Mouse (Mus musculus): ENCODE measurements at regions not wholly inside any gene's neighbourhood (a gene's known extent, or its start where the extent isn't known, plus 50 kb on each side); places are given as distances from the start of the nearest gene placed in this dataset.

DNA sequence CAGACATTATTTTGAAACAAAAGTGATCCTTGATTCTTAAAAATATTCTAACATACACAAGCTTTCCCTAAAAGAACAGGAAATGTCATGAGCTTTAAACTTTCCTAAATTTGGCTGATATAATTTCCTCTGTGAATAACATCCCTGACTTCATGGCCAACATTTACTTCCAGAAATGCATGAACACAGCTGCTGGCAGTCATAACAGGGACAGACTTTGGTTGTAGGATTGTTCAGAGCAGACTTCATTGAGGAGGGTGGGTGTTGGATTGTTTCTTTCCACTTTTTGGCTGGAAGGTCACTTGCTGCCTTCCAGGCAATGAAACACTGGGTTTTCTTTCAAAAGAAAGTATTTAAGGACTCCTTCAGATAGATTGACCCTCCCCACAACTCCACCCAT lies 983.6 kb downstream of the Gsdmc2 start:
- Histone ChIP-seq H3K4me2 (ENCODE audit: low read depth) (no peak overlapping the region), H3K36me3 (ENCODE audit: control insufficient read depth, insufficient read depth) (no peaks in the 10 kb centered on the region), H3K79me2 (ENCODE audit: control insufficient read depth, insufficient read depth) (no peaks in the 10 kb centered on the region), H3K4me3 (no peak overlapping the region), H3ac (ENCODE audit: control insufficient read depth, insufficient read length) (no peak overlapping the region), H3K27me3 (ENCODE audit: control insufficient read depth, insufficient read depth, insufficient read length) (no peaks in the 10 kb centered on the region)
- TF ChIP-seq TCF3 (IDR thresholded peaks at IDR 0.05; ENCODE audit: insufficient read length, low read depth) = no peak
- TF ChIP-seq CEBPB (IDR thresholded peaks at IDR 0.05; ENCODE audit: insufficient read depth, poor library complexity, severe bottlenecking) = no peak
- TF ChIP-seq MAX (IDR thresholded peaks at IDR 0.05; ENCODE audit: low read depth) = no peak
- no peak for TF ChIP-seq MYOG (IDR thresholded peaks at IDR 0.05; ENCODE audit: control insufficient read depth in 1 of 3, insufficient read depth in 1 of 3, insufficient read length in 2 of 3, low read depth in 2 of 3)
- TF ChIP-seq USF1 (IDR thresholded peaks at IDR 0.05; ENCODE audit: low read depth) = no peak
- no peak for TF ChIP-seq TCF12 (IDR thresholded peaks at IDR 0.05; ENCODE audit: insufficient read depth, poor library complexity, severe bottlenecking)
- no peak for TF ChIP-seq SRF (IDR thresholded peaks at IDR 0.05; ENCODE audit: control insufficient read depth, insufficient read length, low read depth)
- no peak for TF ChIP-seq REST (IDR thresholded peaks at IDR 0.05; ENCODE audit: insufficient read depth, insufficient read length)
- TF ChIP-seq POLR2AphosphoS2 (IDR thresholded peaks at IDR 0.05; ENCODE audit: insufficient read length, low read depth) = no peak
- TF ChIP-seq MYOD1 (IDR thresholded peaks at IDR 0.05; ENCODE audit: control insufficient read depth in 1 of 3, insufficient read length in 2 of 3, low read depth in 2 of 3) = no peak
- TF ChIP-seq POLR2A (IDR thresholded peaks at IDR 0.05; ENCODE audit: insufficient read length, low read depth) = no peak
- no peak for TF ChIP-seq E2F4 (IDR thresholded peaks at IDR 0.05; ENCODE audit: insufficient read depth)

DNA sequence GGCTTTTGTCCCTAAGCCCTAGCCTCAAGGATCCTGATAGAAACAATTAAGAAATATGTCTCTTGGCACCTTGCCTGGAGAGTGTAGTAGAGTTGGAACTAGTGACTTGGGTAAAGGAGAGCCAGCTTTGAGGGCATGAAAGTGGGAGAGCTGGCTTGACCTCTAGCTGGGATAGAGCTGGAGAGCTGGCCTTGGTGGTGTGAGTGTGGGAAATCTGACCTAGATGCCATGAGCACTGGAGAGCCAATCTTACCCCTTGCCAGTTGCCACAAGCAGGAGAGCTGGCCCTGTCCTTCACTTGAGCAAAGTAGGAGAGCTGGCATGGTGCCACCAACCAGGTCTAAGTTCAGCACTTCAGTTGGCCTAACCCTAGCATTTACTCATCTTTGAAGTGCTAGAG lies 995.7 kb downstream of the Gsdmc2 start:
- no peaks in the 10 kb centered on the region for H3K27me3 ChIP-seq (ENCODE audit: control insufficient read depth, insufficient read depth, insufficient read length)
- H3ac ChIP-seq (ENCODE audit: control insufficient read depth, insufficient read length) = no peak overlapping the region
- no peaks in the 10 kb centered on the region for H3K79me2 ChIP-seq (ENCODE audit: control insufficient read depth, insufficient read depth)
- H3K4me2 ChIP-seq (ENCODE audit: low read depth) = no peak overlapping the region
- TF ChIP-seq POLR2A (IDR thresholded peaks at IDR 0.05; ENCODE audit: insufficient read length, low read depth) = no peak
- TF ChIP-seq SRF (IDR thresholded peaks at IDR 0.05; ENCODE audit: control insufficient read depth, insufficient read length, low read depth) = no peak
- TF ChIP-seq MAX (IDR thresholded peaks at IDR 0.05; ENCODE audit: low read depth) = no peak
- TF ChIP-seq REST (IDR thresholded peaks at IDR 0.05; ENCODE audit: insufficient read depth, insufficient read length) = no peak
- no peak for TF ChIP-seq TCF12 (IDR thresholded peaks at IDR 0.05; ENCODE audit: insufficient read depth, poor library complexity, severe bottlenecking)
- no peaks in the 10 kb centered on the region for H3K36me3 ChIP-seq (ENCODE audit: control insufficient read depth, insufficient read depth)
- H3K4me3 ChIP-seq = no peak overlapping the region

GRCm38 (mm10) chr15:62845884-62846283 lies 999.1 kb downstream of the Gsdmc2 start:
- H3K79me2 ChIP-seq (ENCODE audit: control insufficient read depth, insufficient read depth) = no peaks in the 10 kb centered on the region
- no peak for TF ChIP-seq E2F4 (IDR thresholded peaks at IDR 0.05; ENCODE audit: insufficient read depth)
- TF ChIP-seq SRF (IDR thresholded peaks at IDR 0.05; ENCODE audit: control insufficient read depth, insufficient read length, low read depth) = no peak
- TF ChIP-seq MYOD1 (IDR thresholded peaks at IDR 0.05; ENCODE audit: control insufficient read depth in 1 of 3, insufficient read length in 2 of 3, low read depth in 2 of 3) = no peak
- no peak for TF ChIP-seq USF1 (IDR thresholded peaks at IDR 0.05; ENCODE audit: low read depth)
- TF ChIP-seq REST (IDR thresholded peaks at IDR 0.05; ENCODE audit: insufficient read depth, insufficient read length) = no peak
- TF ChIP-seq MYOG (IDR thresholded peaks at IDR 0.05; ENCODE audit: control insufficient read depth in 1 of 3, insufficient read depth in 1 of 3, insufficient read length in 2 of 3, low read depth in 2 of 3) = no peak
- H3K4me2 ChIP-seq (ENCODE audit: low read depth) = no peak overlapping the region

GRCm38 (mm10) chr15:62825586-62825985 lies 1019.4 kb downstream of the Gsdmc2 start:
- Histone ChIP-seq H3K4me2 (ENCODE audit: low read depth) (no peak overlapping the region), H3K36me3 (ENCODE audit: control insufficient read depth, insufficient read depth) (no peaks in the 10 kb centered on the region), H3K79me2 (ENCODE audit: control insufficient read depth, insufficient read depth) (no peaks in the 10 kb centered on the region), H3K27me3 (ENCODE audit: control insufficient read depth, insufficient read depth, insufficient read length) (no peaks in the 10 kb centered on the region), H3K4me3 (no peak overlapping the region), H3ac (ENCODE audit: control insufficient read depth, insufficient read length) (no peak overlapping the region)
- TF ChIP-seq MYOD1 (IDR thresholded peaks at IDR 0.05; ENCODE audit: control insufficient read depth in 1 of 3, insufficient read length in 2 of 3, low read depth in 2 of 3) (peak; percentile 69 to 97 (median 95)), TCF3 (IDR thresholded peaks at IDR 0.05; ENCODE audit: insufficient read length, low read depth) (peak; percentile 85), E2F4 (IDR thresholded peaks at IDR 0.05; ENCODE audit: insufficient read depth) (no peak), REST (IDR thresholded peaks at IDR 0.05; ENCODE audit: insufficient read depth, insufficient read length) (no peak), POLR2A (IDR thresholded peaks at IDR 0.05; ENCODE audit: insufficient read length, low read depth) (no peak), TCF12 (IDR thresholded peaks at IDR 0.05; ENCODE audit: insufficient read depth, poor library complexity, severe bottlenecking) (peak; percentile 96), MAX (IDR thresholded peaks at IDR 0.05; ENCODE audit: low read depth) (no peak), SRF (IDR thresholded peaks at IDR 0.05; ENCODE audit: control insufficient read depth, insufficient read length, low read depth) (peak; percentile 97), USF1 (IDR thresholded peaks at IDR 0.05; ENCODE audit: low read depth) (peak; percentile 4), MYOG (IDR thresholded peaks at IDR 0.05; ENCODE audit: control insufficient read depth in 1 of 3, insufficient read depth in 1 of 3, insufficient read length in 2 of 3, low read depth in 2 of 3) (peak; percentile 49 to 95 (median 89))

More at GRCm38 (mm10) chr15:62845884-62846283, 999.1 kb downstream of the Gsdmc2 start:
- no peaks in the 10 kb centered on the region for H3K27me3 ChIP-seq (ENCODE audit: control insufficient read depth, insufficient read depth, insufficient read length)
- H3ac ChIP-seq (ENCODE audit: control insufficient read depth, insufficient read length) = no peak overlapping the region
- no peaks in the 10 kb centered on the region for H3K36me3 ChIP-seq (ENCODE audit: control insufficient read depth, insufficient read depth)
- no peak overlapping the region for H3K4me3 ChIP-seq

GRCm38 (mm10) chr15:62823861-62824518 lies 1021.0 kb downstream of the Gsdmc2 start:
- no peaks in the 10 kb centered on the region for H3K36me3 ChIP-seq (ENCODE audit: control insufficient read depth, insufficient read depth)
- H3K4me3 ChIP-seq = no peak overlapping the region
- no peak overlapping the region for H3ac ChIP-seq (ENCODE audit: control insufficient read depth, insufficient read length)
- H3K27me3 ChIP-seq (ENCODE audit: control insufficient read depth, insufficient read depth, insufficient read length) = no peaks in the 10 kb centered on the region
- H3K4me2 ChIP-seq (ENCODE audit: low read depth) = no peak overlapping the region
- TF ChIP-seq MYOG (IDR thresholded peaks at IDR 0.05; ENCODE audit: control insufficient read depth in 1 of 3, insufficient read depth in 1 of 3, insufficient read length in 2 of 3, low read depth in 2 of 3) = no peak
- TF ChIP-seq REST (IDR thresholded peaks at IDR 0.05; ENCODE audit: insufficient read depth, insufficient read length) = no peak
- TF ChIP-seq MYOD1 (IDR thresholded peaks at IDR 0.05; ENCODE audit: control insufficient read depth in 1 of 3, insufficient read length in 2 of 3, low read depth in 2 of 3) = no peak
- no peak for TF ChIP-seq USF1 (IDR thresholded peaks at IDR 0.05; ENCODE audit: low read depth)
- TF ChIP-seq SRF (IDR thresholded peaks at IDR 0.05; ENCODE audit: control insufficient read depth, insufficient read length, low read depth) = no peak
- no peak for TF ChIP-seq POLR2AphosphoS2 (IDR thresholded peaks at IDR 0.05; ENCODE audit: insufficient read length, low read depth)
- TF ChIP-seq TCF12 (IDR thresholded peaks at IDR 0.05; ENCODE audit: insufficient read depth, poor library complexity, severe bottlenecking) = no peak
- TF ChIP-seq POLR2A (IDR thresholded peaks at IDR 0.05; ENCODE audit: insufficient read length, low read depth) = no peak
- no peaks in the 10 kb centered on the region for H3K79me2 ChIP-seq (ENCODE audit: control insufficient read depth, insufficient read depth)
